Mouse (Mus musculus) bone marrow, adult 2 months (tissue): ENCODE data around the gene Spata31d1b. TPM values are rescaled to one million over a fixed set of nuclear protein-coding genes. Genes with fewer than 3 reads are reported as not detected.
"Not testable (repeated sequence)": the region's sequence is repeated elsewhere in the genome, so short reads cannot be mapped to it uniquely, and the experiment has no call there.

Experiments used
- H3K27ac ChIP-seq: fragments of 200-500 bp; 2 replicates; pipeline ENCODE4 v1.5.1; 2012; ENCODE audit warnings: low read depth, mild to moderate bottlenecking, control low read depth, inconsistent platforms, low read length; ENCODE audit not compliant: control insufficient read depth, poor library complexity, insufficient read depth
- H3K4me1 ChIP-seq: fragments of 200-500 bp; 2 replicates; pipeline ENCODE4 v1.6.1; 2011; ENCODE audit warnings: low read length; ENCODE audit not compliant: control insufficient read depth, insufficient read depth
- H3K4me3 ChIP-seq: fragments of 200-500 bp; replicated peaks from 2 replicates; pipeline ENCODE3; 2011; ENCODE audit warnings: mild to moderate bottlenecking, low read depth, low read length, control low read depth; ENCODE audit not compliant: control insufficient read depth
- CTCF ChIP-seq: fragments of 200-500 bp; IDR thresholded peaks from 2 replicates; pipeline ENCODE4 v1.5.1; 2011; ENCODE audit warnings: low read length, control low read depth; ENCODE audit not compliant: control insufficient read depth, insufficient read depth
- POLR2A ChIP-seq: fragments of 200-500 bp; IDR thresholded peaks from 2 replicates; pipeline ENCODE4 v1.6.1; 2011; ENCODE audit warnings: low read depth, mild to moderate bottlenecking, control low read depth, low read length, borderline replicate concordance; ENCODE audit not compliant: control insufficient read depth
- WGBS: fragments of 180-500 bp; shearing (Covaris S2); methylation state at CpG from one replicate; pipeline ENCODE4 v1.1.7; 2018; 5-methylcytosine and 5-hydroxymethylcytosine counted together
- polyA plus RNA-seq: library from polyadenylated mRNA; stranded (reverse); fragments of >200 nt; gene quantifications from 2 replicates; pipeline ENCODE4 v1.2.4, GENCODE M21; 2011; ENCODE audit warnings: low replicate concordance; ENCODE audit not compliant: missing spikeins, insufficient read depth, insufficient read length

Gene Spata31d1b
- polyA plus RNA-seq, 1 experiment = not detected

DNA sequence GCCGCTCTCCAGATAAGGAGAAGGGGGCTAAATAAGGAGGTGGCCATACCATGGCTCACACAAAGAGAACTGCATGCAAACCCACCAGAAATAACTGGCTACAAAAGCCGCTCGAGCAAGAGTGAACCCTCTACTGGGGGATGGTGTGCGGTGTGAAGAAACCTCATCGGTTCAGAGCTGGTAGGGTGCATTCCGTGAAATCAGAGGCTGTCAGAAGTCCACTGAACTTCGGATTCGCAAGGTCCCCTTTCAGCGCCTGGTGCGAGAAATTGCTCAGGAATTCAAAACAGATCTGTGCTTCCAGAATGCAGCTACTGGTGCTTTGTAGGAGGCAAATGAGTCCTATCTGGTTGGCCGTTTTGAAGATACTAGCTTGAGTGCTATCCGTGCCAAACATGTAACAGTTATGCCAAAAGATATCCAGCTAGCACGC lies 23.7 kb upstream of the Spata31d1b start:
- Histone ChIP-seq H3K4me3 (no peak overlapping the region), H3K4me1 (no peaks in the 10 kb centered on the region; the same call in 1 of the 2 replicates), H3K27ac (no peak overlapping the region; the same call in 1 of the 2 replicates)
- 75% methylated on average over 13 of the region's 13 CpGs for WGBS
- TF ChIP-seq POLR2A (no peak), CTCF (no peak)

DNA sequence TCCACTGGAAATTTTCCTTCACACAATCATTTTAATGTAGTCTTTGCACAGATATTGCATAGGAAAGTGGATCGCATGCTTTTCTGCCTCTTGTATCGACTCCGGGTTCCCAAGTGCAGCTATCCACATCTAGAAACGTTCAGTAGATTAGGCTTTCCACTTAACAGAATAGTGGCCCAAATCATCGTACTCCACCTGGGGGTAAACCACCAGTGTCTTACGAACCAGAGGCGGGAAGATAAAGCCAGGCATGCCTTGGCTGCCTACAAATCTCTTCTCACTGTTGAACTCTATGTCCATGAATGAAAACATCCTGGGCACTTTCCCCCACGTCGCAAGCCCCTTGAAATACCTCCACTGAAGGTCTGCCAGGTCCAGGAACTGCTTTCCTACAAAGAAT lies 22.8 kb upstream of the Spata31d1b start:
- TF ChIP-seq POLR2A (no peak), CTCF (no peak)
- WGBS = 62% methylated on average over 9 of the region's 9 CpGs
- no peaks in the 10 kb centered on the region; the same call in 1 of the 2 replicates for H3K4me1 ChIP-seq
- H3K27ac ChIP-seq = no peak overlapping the region
- H3K4me3 ChIP-seq = no peak overlapping the region

DNA sequence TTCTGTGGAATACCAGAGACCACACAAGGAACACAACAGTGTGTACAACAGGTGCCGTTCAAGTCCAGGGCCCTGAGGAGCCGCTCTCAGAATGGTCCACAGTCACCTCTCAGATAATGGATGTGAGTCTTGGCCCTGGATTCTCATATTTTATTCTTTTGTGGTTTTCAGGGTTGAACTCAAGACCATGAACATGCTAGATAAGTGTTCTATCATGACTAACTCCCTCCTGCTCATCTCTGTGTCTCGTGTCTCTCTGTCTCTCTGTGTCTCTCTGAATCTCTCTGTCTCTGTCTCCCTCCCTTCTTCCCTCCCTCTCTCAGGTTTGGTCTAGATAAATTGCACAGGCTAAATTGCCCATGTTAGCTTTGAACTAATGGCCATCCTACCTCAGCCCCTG lies 22.2 kb upstream of the Spata31d1b start:
- WGBS = 57% methylated on average over 3 of the region's 3 CpGs
- no peaks in the 10 kb centered on the region; the same call in 1 of the 2 replicates for H3K4me1 ChIP-seq
- H3K4me3 ChIP-seq = no peak overlapping the region
- TF ChIP-seq CTCF (no peak), POLR2A (no peak)
- no peak overlapping the region for H3K27ac ChIP-seq

DNA sequence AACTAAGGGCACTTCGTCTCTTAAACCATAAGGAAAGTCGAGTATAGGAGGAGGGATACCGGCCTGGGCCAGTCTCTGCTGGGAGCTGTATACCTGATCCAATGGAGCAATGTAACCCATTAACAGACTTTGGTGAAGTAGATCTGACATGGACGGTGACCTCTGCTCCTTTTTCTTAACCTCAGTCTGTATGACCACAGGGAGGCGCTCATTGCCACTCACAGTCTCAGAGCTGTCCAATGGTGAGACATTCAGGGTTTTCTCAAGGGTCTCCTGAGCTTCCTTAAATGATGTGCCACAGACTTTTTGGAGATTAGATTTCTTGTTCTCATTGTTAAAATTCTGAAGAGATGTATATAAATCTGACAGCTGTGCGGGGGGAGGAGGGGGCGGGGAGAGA lies 21.5 kb upstream of the Spata31d1b start:
- TF ChIP-seq CTCF (no peak), POLR2A (no peak)
- H3K27ac ChIP-seq = no peak overlapping the region
- 83% methylated on average over 7 of the region's 7 CpGs for whole genome bisulfite sequencing
- H3K4me3 ChIP-seq = no peak overlapping the region
- H3K4me1 ChIP-seq = no peaks in the 10 kb centered on the region

DNA sequence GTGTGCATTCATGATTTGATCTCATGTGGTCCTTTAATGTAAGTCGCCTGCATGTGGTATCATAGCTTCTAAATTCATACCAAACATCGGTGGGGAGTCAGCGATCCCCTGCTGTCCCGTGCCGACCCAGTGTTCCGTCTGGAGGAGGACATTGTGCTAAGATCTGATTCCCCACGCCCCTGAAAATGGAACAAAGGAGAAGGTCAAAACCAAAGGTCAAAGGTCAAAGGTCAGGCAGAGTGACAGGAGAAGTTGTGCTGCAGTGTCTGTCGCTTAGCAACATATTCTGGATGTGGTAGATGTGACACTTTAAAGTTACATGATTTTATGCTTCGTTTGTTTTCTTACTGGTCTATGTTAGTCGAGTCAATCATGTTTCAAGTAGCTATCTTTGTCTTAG lies 20.6 kb upstream of the Spata31d1b start:
- Histone ChIP-seq H3K27ac (no peak overlapping the region), H3K4me1 (no peaks in the 10 kb centered on the region), H3K4me3 (no peak overlapping the region)
- 86% methylated on average over 10 of the region's 10 CpGs for WGBS
- TF ChIP-seq POLR2A = no peak

DNA sequence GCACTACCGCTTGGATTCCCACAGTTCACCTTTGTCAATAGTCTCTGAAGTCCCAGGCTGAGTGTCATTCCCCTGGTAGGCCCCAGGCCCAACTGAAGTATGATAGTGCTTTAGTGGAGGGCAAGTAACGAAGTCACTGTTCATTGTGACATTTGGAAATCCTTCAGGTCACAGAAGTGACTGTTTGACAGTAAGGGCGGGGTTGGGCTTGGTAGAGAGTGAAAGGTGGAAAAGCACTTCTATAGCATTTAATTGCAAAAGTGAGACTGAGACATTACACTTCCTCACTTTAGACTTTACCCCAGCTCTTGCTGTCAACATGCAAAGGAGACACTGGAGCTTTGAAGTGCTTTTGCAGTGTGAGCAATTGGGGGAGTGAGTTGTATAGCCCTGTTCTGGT lies 18.1 kb upstream of the Spata31d1b start, which contains the start of gene 4921517D22Rik:
Gene 4921517D22Rik, minus strand, starts transcription at position 101 of the 400 bp plus-strand sequence.
- Histone ChIP-seq H3K27ac (no peak within 1 kb of the TSS), H3K4me3 (no peak within 1 kb of the TSS), H3K4me1 (peaks cover 2% of the 10 kb centered on the region; the same call in 1 of the 2 replicates)
- TF ChIP-seq CTCF (no peak), POLR2A (no peak)
- WGBS = 75% methylated on average over 3 of the region's 3 CpGs

DNA sequence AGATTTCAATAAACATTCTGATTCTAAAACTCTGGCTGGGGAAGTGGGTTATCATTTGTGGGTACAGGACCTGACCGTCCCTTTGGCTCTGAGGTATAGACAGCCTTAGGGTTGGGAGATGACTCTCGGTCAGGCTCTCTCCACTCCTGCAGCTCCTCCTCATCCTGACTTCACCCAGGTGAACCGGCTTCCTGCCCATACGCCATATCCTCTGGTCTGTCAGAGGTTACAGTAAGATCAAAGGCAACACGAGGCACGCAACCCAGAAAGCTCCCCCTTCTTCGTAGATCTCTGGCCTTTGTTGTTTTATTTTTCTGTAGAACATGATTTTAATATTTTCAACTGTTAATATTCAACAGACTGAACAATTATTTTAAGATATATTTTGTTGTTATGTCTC lies 16.3 kb upstream of the Spata31d1b start:
- Histone ChIP-seq H3K27ac (no peak overlapping the region), H3K4me3 (no peak overlapping the region), H3K4me1 (peaks cover 2% of the 10 kb centered on the region; the same call in 1 of the 2 replicates)
- 82% methylated on average over 7 of the region's 7 CpGs for WGBS
- TF ChIP-seq POLR2A (no peak), CTCF (no peak)

DNA sequence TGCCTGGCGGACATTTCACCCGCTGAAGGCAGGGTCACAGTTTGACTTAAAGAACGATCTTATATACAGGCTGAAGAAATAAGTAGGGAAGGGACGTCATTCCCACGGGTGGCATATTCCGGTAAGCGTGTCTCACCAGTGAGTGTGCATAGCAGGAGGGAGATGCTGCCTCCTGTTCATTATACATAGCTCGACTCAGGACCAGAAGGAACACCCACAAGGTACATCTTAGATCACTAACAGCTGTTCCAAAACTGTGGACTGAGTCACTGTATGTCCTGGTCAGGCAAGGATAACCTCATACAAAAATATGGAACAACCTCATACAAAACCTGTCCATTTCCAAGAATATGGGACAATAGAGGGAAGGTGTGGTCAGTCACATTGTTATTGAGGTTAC lies 13.0 kb upstream of the Spata31d1b start:
- Histone ChIP-seq H3K4me3 (no peak overlapping the region), H3K4me1 (peaks cover 2% of the 10 kb centered on the region; the same call in 1 of the 2 replicates), H3K27ac (no peak overlapping the region)
- no peak for TF ChIP-seq POLR2A
- no peak for TF ChIP-seq CTCF
- WGBS = 92% methylated on average over 8 of the region's 8 CpGs

DNA sequence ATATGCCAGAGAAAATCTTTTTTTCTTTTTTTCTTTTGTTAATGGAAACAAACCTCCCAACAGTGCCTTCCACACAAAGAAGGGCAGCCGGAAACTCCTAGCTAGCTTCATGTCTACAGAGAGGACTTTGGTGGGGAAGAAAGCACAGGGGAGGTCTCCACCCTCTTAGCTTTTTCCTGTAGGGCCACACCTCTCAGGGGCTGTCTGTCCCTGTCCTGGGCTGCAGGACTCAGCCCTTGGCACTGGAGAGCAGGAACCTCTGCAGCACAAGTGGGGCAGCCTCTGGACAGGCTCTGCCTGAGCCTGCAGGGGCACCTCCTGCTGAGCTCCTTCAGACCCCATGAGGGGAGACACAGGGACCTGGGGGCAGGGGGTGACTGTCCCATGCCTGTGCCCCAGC lies 11.9 kb upstream of the Spata31d1b start:
- H3K4me3 ChIP-seq, H3K27ac ChIP-seq, H3K4me1 ChIP-seq: not testable (repeated sequence)
- 87% methylated on average over 1 of the region's 1 CpGs for WGBS
